Mouse (Mus musculus): ENCODE data around the gene Tarbp1.

DNA sequence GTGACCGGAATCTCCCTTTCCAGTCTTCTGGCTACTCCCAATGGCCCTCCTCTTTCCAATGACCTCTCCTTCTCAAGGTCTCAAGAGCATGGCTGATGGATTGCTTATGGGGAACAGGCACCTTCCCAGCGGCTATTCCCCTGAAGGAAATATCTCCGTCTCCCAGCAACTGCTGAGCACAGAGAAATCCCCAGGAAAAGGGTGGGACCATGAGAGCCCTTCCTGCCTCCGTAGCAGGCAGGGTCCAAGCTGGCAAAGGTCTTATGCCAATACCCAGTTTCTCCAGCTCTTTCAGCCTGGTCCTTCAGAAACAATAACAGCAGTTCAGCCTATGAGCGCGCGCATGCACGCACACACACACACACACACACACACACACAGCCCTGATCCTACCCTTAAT, 23.7 kb downstream of the Tarbp1 start:
- TF ChIP-seq GATA1 (IDR thresholded peaks at IDR 0.05; ENCODE audit: borderline replicate concordance, low read length) = no peak
- no peak for TF ChIP-seq FLI1 (IDR thresholded peaks at IDR 0.05; ENCODE audit: low read length)
